Mouse (Mus musculus) cerebellum, adult 11 months (tissue): ENCODE measurements around the gene L3mbtl3.

ENCODE experiments used
- DNase-seq: peaks from one replicate; pipeline ENCODE4 v3.0.0; 2022

Gene L3mbtl3

DNA sequence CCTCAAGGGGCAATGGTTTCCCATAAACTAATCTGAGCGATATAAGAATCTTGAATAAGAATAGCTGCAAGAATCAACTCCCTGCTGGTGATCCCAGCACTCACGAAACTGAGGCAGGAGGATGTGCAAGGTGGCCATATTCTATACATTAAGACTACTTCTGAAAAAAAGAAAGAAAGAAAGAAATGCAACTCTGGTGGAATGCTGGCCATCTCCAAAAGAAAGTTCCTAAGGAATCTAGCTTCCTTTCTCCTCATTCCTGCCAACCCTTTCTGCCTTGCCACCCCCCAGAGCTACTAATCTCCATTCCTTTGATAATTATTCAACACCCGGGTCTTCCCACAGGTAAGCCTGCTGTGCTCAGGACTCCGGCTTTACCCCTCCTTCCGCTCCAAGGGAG lies 41.8 kb downstream of the L3mbtl3 start:
- no peak for DNase-seq

DNA sequence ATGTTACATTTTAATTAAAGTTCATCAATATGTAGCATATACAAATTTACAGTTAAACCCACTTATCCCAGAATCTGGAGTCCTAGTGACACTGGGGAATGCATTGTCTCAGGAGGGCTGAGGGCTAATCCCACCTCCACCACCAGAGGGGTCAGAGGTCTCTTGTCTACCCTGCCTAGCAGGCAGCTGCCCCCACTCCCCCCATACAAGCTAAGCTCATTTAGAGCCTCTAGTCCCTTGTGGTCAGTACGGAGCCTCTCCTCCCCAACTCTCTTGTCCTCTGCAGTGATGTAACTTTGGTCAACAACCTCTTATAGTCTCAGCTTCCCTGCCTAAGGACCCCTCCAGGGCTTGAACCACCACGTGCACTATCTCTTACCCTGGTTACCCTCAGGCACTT lies 43.0 kb downstream of the L3mbtl3 start:
- no peak for DNase-seq

GRCm38 (mm10) chr10:26328843-26329242 lies 46.9 kb downstream of the L3mbtl3 start:
- no peak for DNase-seq

GRCm38 (mm10) chr10:26327691-26328542 lies 47.9 kb downstream of the L3mbtl3 start:
- no peak for DNase-seq

- no peak for DNase-seq
Observed at GRCm38 (mm10) chr10:26327291-26327690, 48.5 kb downstream of the L3mbtl3 start.

GRCm38 (mm10) chr10:26325320-26325719 lies 50.5 kb downstream of the L3mbtl3 start:
- DNase-seq = no peak

- DNase-seq = no peak
Observed at GRCm38 (mm10) chr10:26322344-26323051, 53.3 kb downstream of the L3mbtl3 start.

GRCm38 (mm10) chr10:26320679-26321078 lies 55.1 kb downstream of the L3mbtl3 start:
- no peak for DNase-seq

GRCm38 (mm10) chr10:26314327-26314726 lies 61.4 kb downstream of the L3mbtl3 start:
- DNase-seq = no peak

- DNase-seq = no peak
Observed at GRCm38 (mm10) chr10:26303485-26303884, 72.3 kb downstream of the L3mbtl3 start.

- DNase-seq = no peak
Observed at GRCm38 (mm10) chr10:26302336-26302735, 73.4 kb downstream of the L3mbtl3 start.

GRCm38 (mm10) chr10:26297626-26298025 lies 78.1 kb downstream of the L3mbtl3 start:
- DNase-seq = no peak

DNA sequence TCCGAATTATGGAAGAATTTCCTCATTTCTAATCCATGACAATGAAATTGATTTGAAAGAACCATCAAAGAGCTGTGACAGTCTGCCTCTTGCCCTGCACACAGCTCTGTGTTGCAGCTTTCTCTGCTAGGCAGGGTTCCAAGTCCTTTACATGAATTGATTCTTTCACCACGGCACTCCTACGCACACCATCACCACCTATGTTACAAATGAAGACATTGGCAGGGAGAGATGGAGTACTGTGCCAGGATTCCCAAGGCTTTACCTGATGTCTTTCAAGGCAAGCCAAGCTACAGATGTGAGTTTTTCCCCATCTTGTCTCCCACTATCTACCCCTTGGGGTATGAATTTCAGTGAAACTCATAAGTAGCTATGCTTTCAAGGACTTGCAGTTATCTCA lies 78.6 kb downstream of the L3mbtl3 start:
- DNase-seq = no peak

GRCm38 (mm10) chr10:26287136-26287535 lies 88.6 kb downstream of the L3mbtl3 start:
- DNase-seq = no peak

DNA sequence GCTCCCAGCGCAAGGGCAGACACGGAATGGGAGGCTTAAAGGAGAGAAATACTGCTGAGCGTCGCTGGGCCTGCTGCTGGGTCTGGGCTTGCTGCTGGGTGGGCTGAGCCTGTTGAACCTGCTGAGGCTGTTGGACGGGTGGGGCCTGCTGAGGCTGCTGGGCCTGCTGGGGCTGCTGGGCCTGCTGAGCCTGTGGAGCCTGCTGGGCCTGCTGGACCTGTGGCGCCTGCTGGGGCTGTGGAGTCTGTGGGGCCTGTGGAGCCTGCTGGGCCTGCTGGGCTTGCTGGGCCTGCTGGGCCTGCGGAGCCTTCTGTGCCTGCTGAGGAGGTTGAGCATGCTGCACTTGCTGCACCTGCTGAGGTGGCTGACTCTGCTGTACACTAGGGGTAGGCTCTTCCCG lies 95.8 kb downstream of the L3mbtl3 start:
- DNase-seq = no peak

DNA sequence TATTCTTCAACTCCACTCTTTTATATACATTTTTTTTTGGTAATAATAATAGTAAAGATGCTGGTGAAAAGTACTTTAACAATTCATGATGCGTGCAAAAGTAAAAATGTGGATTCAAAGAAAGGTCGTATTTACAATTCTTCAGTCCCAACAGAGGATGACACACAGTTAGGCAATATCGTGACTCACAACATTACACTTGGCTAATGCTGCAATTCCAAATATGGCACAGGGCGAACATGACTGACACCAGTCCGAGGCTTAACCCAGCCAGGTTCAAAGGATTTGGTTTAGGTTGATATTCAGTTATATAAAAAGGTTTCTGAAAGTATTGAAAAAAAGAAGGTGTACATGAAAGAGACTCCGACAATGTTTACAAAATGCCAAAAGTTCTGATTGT lies 100.4 kb downstream of the L3mbtl3 start:
- no peak for DNase-seq

DNA sequence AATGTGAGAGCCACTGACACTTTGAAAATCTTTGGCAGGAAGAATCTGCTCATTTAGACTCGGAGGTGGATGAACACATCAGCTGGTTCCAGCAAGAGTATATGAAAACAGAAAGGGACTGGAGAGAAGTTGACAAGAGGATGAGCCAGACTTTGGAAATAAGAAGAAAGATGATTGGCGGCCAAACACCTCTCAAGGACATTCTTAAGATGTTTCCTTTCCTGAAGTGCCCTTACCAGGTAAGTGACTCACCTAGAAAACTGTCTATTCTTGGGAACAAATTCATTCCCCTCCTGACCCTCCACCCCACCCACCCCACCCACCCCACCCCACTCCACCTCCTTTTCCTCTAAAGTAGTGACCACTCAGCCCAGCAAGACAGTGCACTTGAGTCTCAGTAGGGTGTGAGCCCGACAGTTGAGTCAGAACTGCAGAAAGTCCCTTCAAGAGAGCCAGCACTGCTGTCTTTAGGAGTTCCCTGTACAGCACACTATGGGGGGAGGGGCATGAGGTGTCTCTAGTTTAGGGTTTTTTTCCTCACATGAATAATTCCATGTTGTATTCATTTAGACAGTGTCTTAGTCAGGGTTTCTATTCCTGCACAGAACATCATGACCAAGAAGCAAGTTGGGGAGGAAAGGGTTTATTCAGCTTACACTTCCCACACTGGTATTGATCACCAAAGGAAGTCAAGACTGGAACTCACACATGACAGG lies 111.9 kb downstream of the L3mbtl3 start:
- no peak for DNase-seq

DNA sequence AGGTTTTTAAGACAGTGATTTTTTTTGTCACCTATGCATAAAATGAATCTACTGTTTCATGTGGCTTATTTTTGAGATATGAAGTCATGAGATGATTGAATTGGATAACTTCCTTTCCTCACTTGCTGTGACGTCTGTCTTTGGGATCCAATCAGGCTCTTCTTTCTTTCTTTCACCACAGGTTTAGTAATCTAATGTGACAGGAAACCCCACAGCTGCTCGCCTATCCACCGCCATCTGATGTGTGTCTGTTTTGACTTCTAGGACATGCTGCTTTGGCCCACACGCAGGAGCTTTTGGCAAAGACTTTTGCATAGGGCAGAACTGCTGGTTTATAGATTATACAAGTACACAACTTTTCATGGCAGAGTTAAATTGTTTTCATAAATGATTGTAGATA lies 115.9 kb downstream of the L3mbtl3 start:
- no peak for DNase-seq

GRCm38 (mm10) chr10:26249426-26250165 lies 126.2 kb downstream of the L3mbtl3 start:
- no peak for DNase-seq

DNA sequence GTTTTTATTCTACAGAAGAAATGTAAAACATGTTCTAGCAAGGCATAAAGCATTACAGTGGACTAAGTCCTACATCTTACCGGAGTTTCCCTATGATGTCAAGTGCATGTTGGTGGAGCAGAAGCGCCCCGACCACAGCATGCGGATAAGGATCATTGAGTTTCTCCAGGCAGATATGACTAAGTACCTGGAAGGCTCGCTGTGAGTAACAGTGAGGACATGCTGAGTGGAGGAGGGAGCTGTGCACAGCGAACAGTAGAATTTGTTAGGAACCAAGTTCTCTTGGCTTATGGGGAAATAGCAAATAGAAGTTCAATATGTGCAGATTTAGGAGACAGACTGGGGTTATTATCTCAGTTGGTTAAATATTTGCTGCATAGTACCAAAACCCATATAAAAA lies 131.3 kb downstream of the L3mbtl3 start:
- no peak for DNase-seq

DNA sequence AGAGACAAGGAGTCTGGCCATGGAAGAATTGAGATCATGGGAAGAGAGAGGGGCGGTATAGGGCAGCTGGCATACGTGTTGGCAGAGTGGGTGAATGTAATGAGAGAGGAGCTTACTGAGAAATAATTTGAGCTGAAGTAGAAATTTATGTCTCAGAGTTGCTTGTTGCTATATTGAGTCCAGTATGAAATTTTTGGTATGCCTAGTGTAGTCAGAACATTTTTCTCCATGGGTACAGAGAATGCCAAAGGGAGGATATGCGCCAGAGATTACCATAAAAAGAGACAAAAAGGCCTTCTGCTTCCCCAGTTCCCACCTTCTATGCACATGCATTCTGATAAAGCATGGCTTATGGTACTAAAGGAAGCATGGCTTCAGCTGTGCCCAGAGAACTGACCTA lies 132.6 kb downstream of the L3mbtl3 start:
- no peak for DNase-seq

DNA sequence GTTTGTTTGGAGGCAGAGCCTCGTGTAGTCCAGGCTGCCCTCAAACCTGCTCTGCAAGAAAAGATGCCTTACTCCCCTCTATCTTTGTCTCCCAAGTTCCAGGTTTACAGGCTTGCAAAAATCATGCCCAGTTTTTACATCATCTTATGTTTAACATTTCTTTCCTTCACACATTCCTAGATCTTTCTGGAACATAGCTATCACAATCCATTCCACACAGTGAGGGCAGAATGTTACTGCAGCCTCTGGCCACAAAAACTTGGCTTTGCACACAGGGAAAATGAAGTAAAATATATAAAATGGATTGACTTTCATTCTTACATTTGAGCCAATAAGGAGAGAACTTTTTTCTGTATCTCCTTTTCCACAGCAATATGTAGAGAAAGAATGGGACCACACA lies 136.7 kb downstream of the L3mbtl3 start:
- DNase-seq = no peak

- no peak for DNase-seq
Observed at GRCm38 (mm10) chr10:26238559-26238958, 137.2 kb downstream of the L3mbtl3 start.
